Mouse (Mus musculus): ENCODE measurements around the gene Ophn1. TPM values are rescaled to one million over a fixed set of nuclear protein-coding genes. Genes with fewer than 3 reads are reported as not detected.

Gene Ophn1
- 2.2 and 2.6 TPM in 2 replicates for polyA plus RNA-seq (2015; fragmentation: Nextera tagmentation; extraction: Ambion mirVana)

- no peak for DNase-seq (ENCODE audit: low spot score)
Observed at GRCm38 (mm10) chrX:98890406-98891116, at the start of gene Ophn1. Gene Ophn1 (minus strand): TSS chrX:98891025.

- peak; percentile 92 for DNase-seq (ENCODE audit: low spot score)
Observed at GRCm38 (mm10) chrX:98937555-98938294, 46.9 kb upstream of the Ophn1 start.

- peak; percentile 89 for DNase-seq (ENCODE audit: low spot score)
Observed at GRCm38 (mm10) chrX:98936707-98937554, 46.1 kb upstream of the Ophn1 start.

- DNase-seq (ENCODE audit: low spot score), result no peak
Observed at GRCm38 (mm10) chrX:98936101-98936500, 45.3 kb upstream of the Ophn1 start, which contains the start of gene Yipf6. Gene Yipf6 (plus strand): TSS chrX:98936316.

DNA sequence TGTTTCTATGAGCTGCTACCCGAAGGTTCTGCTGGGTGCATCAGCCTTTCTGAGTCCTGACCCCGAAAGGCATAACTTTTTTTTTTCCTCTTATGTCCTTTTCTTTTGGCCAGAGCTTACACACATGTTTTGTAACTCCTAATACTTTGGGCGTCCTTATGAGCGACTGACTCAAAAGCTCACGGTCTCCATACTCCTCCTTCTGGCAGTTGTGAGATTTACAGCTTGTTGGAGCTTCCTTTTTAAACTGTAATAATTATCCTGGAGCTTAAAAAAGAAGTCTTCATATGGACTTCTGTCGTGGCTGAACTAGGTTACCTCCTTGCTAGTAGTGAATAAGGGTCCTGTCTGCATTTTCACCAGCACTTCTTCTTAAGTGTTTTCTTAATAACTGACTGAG, 28.6 kb upstream of the Ophn1 start:
- DNase-seq (ENCODE audit: low spot score), result peak; percentile 28

- DNase-seq (ENCODE audit: low spot score), result no peak
Observed at GRCm38 (mm10) chrX:98908910-98909309, 18.1 kb upstream of the Ophn1 start.

DNA sequence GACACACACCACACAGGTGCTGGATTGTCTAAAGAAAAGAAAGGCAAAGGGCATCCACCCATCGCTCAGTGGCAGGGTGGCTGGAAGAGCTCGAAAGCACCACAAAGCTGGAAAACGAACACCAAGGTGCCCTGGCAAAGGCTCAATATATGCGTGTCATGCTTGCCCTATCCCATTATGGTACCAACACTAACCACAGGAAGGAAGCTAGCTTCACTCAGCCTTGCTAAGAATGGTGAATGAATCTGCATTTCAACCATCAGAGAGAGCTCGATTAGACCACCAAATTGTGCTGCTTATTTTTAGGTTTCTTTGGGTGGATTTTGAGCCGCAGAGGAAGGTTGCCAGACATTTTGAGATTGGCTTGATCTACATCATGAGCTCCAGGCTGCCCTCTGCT, 13.4 kb upstream of the Ophn1 start:
- DNase-seq (ENCODE audit: low spot score), result no peak

DNA sequence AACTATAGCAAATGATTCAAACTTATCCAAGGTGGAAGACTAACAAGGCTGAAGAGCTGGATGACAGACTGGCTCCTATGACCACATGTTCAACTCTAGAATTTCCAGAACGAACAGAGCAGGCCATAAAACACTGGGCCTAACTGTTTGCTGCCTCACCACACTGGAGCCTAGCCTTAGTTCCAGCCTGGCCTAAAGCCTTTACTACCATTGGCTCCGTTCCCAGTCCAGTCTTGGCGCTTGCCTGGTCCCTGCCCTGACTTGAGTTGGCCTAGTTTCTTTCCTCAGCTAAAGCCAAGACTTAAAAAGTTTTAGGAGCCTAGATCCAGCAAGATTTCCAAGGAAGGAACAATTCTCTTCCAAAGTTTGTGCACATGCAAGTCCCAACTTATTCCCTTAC, 7.5 kb upstream of the Ophn1 start:
- DNase-seq (ENCODE audit: low spot score), result no peak

DNA sequence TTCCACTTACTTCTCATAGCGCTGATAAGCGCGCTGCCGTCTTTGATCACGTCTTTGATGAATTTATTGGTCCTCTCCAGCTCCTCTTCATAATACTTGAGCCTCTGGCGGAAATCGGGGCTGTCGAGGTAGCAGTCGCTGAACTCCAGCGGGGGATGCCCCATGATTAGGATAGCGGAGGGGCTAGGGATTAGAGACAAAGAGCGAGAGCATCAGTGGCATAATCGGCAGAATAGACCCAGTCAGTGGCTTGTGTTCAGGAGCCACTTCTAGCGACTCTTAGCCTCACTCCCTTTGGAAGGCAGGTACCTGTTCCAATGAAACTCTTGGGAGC, 786 bp downstream of the Ophn1 start:
- no peak for DNase-seq (ENCODE audit: low spot score)

DNA sequence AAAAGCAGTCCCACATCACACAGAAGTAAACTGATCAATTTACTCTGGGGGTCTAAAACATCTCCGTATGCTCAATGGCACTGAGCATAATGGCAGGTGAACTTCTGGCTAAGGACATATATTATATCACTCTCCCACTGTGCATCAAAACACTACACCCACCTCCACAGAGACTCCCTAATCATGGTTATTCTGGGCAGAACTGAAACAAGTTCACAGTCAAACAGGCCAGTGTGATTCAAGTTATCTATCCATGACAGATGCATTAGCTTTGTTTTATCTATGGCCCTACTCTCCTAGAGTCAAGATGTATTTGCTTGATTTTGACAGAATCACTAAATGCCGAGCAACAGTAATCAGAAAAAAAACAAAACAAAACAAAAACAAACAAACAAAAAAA, 8.8 kb downstream of the Ophn1 start:
- no peak for DNase-seq (ENCODE audit: low spot score)

GRCm38 (mm10) chrX:98881085-98881484, 9.7 kb downstream of the Ophn1 start:
- no peak for DNase-seq (ENCODE audit: low spot score)

- no peak for DNase-seq (ENCODE audit: low spot score)
Observed at GRCm38 (mm10) chrX:98880314-98880713, 10.5 kb downstream of the Ophn1 start.

DNA sequence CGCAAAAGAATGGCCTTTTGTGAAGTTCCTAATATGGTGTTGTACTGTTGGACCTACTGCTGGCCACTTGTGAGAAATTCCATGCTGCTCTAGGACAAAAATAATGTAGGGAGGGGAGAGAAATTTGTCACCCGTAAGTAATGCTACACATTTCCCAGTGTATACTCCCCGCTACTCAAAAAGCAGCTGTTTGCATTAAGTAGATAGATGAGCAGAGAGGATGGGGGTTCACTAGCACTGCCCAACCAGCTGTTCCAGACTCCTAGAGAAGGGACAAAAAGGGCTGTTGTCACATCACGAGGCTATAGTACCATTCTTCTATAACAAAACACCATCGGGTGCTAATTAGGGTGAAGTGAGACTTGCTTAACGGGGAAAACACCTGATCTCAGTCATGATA, 15.7 kb downstream of the Ophn1 start:
- no peak for DNase-seq (ENCODE audit: low spot score)

DNA sequence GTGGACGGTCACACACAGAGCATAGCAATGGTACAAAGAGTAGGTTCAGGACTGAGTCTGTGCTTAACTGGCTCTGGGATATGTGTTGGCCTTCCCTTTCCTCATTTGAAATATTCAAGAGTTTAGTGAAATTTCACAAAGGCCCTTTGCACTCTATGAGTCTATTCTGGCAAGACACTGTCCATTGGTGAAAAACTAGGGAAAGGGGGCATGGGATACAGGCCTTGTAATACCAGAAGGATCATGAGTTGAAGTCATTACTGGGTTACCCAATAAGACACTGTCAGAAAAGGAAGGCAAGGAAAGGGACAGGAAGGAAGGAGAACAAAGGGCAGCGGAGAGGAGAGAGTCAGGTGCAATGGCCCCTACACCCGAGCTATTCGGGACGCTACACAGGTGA, 16.7 kb downstream of the Ophn1 start:
- no peak for DNase-seq (ENCODE audit: low spot score)

DNA sequence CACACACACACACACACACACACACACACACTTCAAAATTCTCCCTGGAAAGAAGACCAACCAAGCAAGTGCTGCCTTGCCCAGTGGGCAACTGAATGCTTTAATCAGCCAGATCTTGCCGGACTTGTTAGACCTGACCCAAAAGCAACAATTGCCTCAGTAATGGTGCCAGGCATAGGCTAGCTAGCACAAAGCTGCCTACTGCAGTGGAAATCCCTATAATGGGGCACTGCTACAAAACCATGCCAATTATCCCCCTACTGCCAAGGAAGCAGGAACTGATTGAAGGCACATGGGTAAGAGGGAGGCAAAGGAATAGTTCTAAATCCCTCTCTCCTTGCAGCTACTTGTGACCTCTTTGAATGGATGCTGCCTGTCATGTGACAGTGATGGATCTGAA, 18.8 kb downstream of the Ophn1 start:
- no peak for DNase-seq (ENCODE audit: low spot score)

DNA sequence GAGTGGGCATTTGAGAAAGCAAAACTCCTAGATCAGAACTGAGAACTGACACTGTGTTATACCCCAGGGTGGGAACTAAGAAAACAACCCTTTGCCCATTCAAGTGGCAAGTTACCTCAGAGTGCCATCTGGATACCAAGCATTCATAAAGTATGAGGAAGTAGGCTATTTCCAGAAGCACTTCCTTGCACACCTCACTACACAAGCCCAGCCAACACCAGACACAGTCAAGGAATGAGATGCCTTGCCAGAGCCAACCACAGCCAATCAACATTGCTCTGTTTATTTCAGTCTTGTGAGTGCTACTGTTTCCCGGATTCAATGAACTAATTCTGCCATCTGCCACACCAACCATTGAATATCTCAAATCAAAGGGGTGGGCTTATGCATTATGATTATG, 20.3 kb downstream of the Ophn1 start:
- no peak for DNase-seq (ENCODE audit: low spot score)

GRCm38 (mm10) chrX:98869735-98870134, 21.1 kb downstream of the Ophn1 start:
- DNase-seq (ENCODE audit: low spot score), result no peak

DNA sequence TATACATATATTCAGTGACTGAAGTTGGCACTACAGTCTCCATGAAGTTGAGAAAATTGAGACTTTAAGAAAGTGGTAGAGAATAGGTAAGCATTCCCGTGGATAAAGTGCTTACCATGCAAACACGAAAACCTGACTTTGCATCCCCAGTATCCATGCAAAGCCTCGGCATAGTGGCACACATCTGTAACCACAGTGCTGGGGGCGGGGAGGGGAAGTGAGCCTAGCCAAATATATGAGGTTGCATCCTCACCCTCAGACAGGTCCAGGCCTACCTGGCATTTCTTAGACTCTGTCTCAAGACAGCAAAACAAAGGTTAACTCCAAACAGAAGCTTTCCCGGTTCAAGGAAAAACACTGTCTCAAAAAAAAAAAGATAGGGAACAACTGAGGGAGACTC, 21.7 kb downstream of the Ophn1 start:
- DNase-seq (ENCODE audit: low spot score), result no peak

DNA sequence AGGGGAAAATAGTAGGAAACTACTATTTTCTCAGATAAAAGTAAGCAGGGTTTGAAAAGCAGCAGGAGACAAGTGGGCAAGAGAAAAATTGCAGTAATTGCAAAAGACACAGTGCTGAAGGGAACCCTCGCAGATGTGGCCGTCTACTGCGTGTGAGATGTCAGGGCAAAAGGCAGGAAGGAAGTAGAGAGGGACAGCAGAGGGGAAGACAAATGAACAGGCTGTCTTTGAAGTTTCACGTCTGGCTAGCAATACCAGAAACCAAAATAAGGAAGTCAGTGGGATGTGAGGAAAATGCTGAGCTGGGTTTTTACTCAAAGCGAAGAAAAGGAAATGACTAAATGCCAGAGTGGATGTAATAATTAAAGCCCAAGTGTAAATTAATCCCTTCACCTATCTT, 30.7 kb downstream of the Ophn1 start:
- DNase-seq (ENCODE audit: low spot score), result no peak

DNA sequence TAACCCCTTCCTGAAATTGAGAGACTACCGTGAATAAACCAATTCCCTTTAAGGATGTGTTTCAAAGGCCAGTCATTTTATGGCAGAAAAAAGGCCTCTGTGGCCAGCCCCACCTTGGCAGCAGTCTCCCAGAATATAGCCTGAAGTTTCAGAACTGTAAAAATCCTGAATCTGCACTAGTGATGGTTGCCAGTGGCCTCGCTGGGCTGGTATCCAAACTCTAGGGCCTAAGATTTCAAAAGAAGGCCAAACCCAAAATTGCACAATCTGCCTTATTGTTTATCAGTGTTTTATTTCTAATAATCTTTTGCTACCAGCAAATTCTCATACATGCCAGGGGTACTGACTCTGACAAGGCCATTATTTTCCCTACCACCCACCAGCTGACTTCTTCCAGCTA, 34.8 kb downstream of the Ophn1 start:
- no peak for DNase-seq (ENCODE audit: low spot score)

GRCm38 (mm10) chrX:98850869-98851268, 40.0 kb downstream of the Ophn1 start:
- DNase-seq (ENCODE audit: low spot score), result no peak

DNA sequence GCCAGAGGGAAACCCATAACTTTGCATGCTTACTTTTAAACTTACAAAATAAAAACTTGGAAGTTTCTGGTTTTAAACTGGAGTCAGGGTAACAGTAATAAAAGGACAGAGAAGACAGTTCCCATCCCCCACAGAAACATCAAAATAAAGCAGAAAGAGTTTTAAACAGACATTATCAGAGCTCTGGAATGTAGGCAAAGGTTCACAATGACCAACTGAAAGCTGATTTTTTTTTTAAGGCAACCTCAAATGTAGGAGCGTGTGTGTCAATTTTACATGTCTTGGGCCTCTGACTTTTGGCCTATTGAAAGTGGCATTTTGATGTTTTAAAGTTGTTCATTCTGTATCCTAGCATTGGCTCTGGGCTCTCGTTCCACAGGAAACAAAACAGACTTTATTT, 49.2 kb downstream of the Ophn1 start:
- no peak for DNase-seq (ENCODE audit: low spot score)
